Mouse (Mus musculus): ENCODE measurements around the gene Tmub2. TPM values are rescaled to one million over a fixed set of nuclear protein-coding genes. Genes with fewer than 3 reads are reported as not detected.

Gene Tmub2
- total and polyA plus RNA-seq, 3 experiments, result 27.0 to 32.9 (median 31.0) TPM

- peak; percentile 70 for DNase-seq (ENCODE audit: extremely low read depth)
- no peak for TF ChIP-seq USF1 (IDR thresholded peaks at IDR 0.05; ENCODE audit: low read depth, low read length)
- peak in 1 of 2 experiments; percentile 61; a peak in 2 of 4 replicates for TF ChIP-seq CTCF (conservative IDR thresholded peaks at IDR 0.05 in 1 of 2, IDR thresholded peaks at IDR 0.05 in 1 of 2; ENCODE audit: low read depth in 2 of 2, low read length in 2 of 2)
- peak; percentile 46 for TF ChIP-seq RAD21 (IDR thresholded peaks at IDR 0.05; ENCODE audit: low read depth, low read length)
- TF ChIP-seq TCF12 (IDR thresholded peaks at IDR 0.05; ENCODE audit: low read depth, low read length), result 0 out of 2 replicates have a peak, but pooled peaks have one; percentile 31
- TF ChIP-seq SMC3 (IDR thresholded peaks at IDR 0.05; ENCODE audit: low read depth, low read length), result peak; percentile 55
- TF ChIP-seq KAT2A (IDR thresholded peaks at IDR 0.05; ENCODE audit: insufficient replicate concordance, low read length), result no peak
- no peak for TF ChIP-seq EP300 (IDR thresholded peaks at IDR 0.05; ENCODE audit: low read length)
- no peak for TF ChIP-seq ZNF384 (IDR thresholded peaks at IDR 0.05; ENCODE audit: low read depth, low read length)
- peak overlapping the region; percentile 5 for H3K27ac ChIP-seq (ENCODE audit: insufficient read depth, low read depth)
- H3K4me1 ChIP-seq (ENCODE audit: control insufficient read depth in 1 of 2, insufficient read depth in 2 of 2), result peaks cover 20 to 58% of the 10 kb centered on the region in 2 experiments
- dilution Hi-C loops (cut with MboI; ENCODE audit: extremely low pct_ligation_motif_present, extremely low pct_unique_long_range_greater_than_20kb, low sequenced_read_pairs), result loop anchor here (25.0 kb wide), 1 partner anchor 102 kb away; the partner anchor contains the start of gene Slc25a39
- in situ Hi-C loops (cut with MboI; ENCODE audit: low pct_ligation_motif_present, low pct_unique_long_range_greater_than_20kb, low sequenced_read_pairs), result no loop called here
- peak overlapping the region; percentile 71 for H3K4me2 ChIP-seq (ENCODE audit: insufficient read depth, low read depth, poor library complexity, severe bottlenecking)
- peak overlapping the region; percentile 45 to 62 (median 59) for H3K4me3 ChIP-seq (replicated peaks in 1 of 3; ENCODE audit: low read depth in 2 of 3, low read length in 2 of 3, poor library complexity in 1 of 3)
- peaks cover 77 to 95% of the 10 kb centered on the region in 2 experiments for H3K36me3 ChIP-seq (replicated peaks in 1 of 2; ENCODE audit: control insufficient read depth in 1 of 2, insufficient read depth in 1 of 2, low read length in 1 of 2)
- peak overlapping the region; percentile 27; the same call in 1 of the 2 replicates for H3K9ac ChIP-seq (ENCODE audit: insufficient read depth, low read depth)
- no peaks in the 10 kb centered on the region for H3K27me3 ChIP-seq (replicated peaks)
- H3K79me2 ChIP-seq (replicated peaks; ENCODE audit: control insufficient read depth, extremely low read depth, insufficient read depth, poor library complexity, severe bottlenecking), result peaks cover 12% of the 10 kb centered on the region
- H3K9me3 ChIP-seq (replicated peaks; ENCODE audit: low read length), result no peaks in the 10 kb centered on the region
These were observed 25.3 kb downstream of the Tmub2 start for GRCm38 (mm10) chr11:102309821-102310617.

GRCm38 (mm10) chr11:102310768-102311695, 26.3 kb downstream of the Tmub2 start:
- in situ Hi-C loops (cut with MboI; ENCODE audit: low pct_ligation_motif_present, low pct_unique_long_range_greater_than_20kb, low sequenced_read_pairs) (no loop called here), dilution Hi-C loops (cut with MboI; ENCODE audit: extremely low pct_ligation_motif_present, extremely low pct_unique_long_range_greater_than_20kb, low sequenced_read_pairs) (loop anchor here (25.0 kb wide), 1 partner anchor 101 kb away; the partner anchor contains the start of gene Slc25a39)
- no peak overlapping the region for H3K9ac ChIP-seq (ENCODE audit: insufficient read depth, low read depth)
- H3K4me2 ChIP-seq (ENCODE audit: insufficient read depth, low read depth, poor library complexity, severe bottlenecking), result no peak overlapping the region
- no peaks in the 10 kb centered on the region for H3K9me3 ChIP-seq (replicated peaks; ENCODE audit: low read length)
- peaks cover 23 to 64% of the 10 kb centered on the region in 2 experiments for H3K4me1 ChIP-seq (ENCODE audit: control insufficient read depth in 1 of 2, insufficient read depth in 2 of 2)
- peak overlapping the region in 1 of 3 experiments; percentile 59 for H3K4me3 ChIP-seq (replicated peaks in 1 of 3; ENCODE audit: low read depth in 2 of 3, low read length in 2 of 3, poor library complexity in 1 of 3)
- DNase-seq (ENCODE audit: extremely low read depth), result no peak
- TF ChIP-seq ETS1 (conservative IDR thresholded peaks at IDR 0.05; ENCODE audit: low read depth, low read length) (no peak), SIN3A (IDR thresholded peaks at IDR 0.05; ENCODE audit: low read length) (peak; percentile 32; the same call in 1 of the 2 replicates), CHD2 (IDR thresholded peaks at IDR 0.05; ENCODE audit: low read length) (peak; percentile 69)
- H3K36me3 ChIP-seq (replicated peaks in 1 of 2; ENCODE audit: control insufficient read depth in 1 of 2, insufficient read depth in 1 of 2, low read length in 1 of 2), result peaks cover 73 to 89% of the 10 kb centered on the region in 2 experiments
- H3K79me2 ChIP-seq (replicated peaks; ENCODE audit: control insufficient read depth, extremely low read depth, insufficient read depth, poor library complexity, severe bottlenecking), result peaks cover 19% of the 10 kb centered on the region
- H3K27me3 ChIP-seq (replicated peaks), result no peaks in the 10 kb centered on the region
- H3K27ac ChIP-seq (ENCODE audit: insufficient read depth, low read depth), result no peak overlapping the region

Data from CH12.LX (cell line).